Mouse (Mus musculus): ENCODE data around the gene Cdk14. TPM values are rescaled to one million over a fixed set of nuclear protein-coding genes. Genes with fewer than 3 reads are reported as not detected.
A peak's percentile ranks its signal among the peaks of the same experiment; 100 is the strongest.
"Not testable (repeated sequence)": the region's sequence is repeated elsewhere in the genome, so short reads cannot be mapped to it uniquely, and the experiment has no call there.

The Cdk14 gene
- polyA plus RNA-seq, 1 experiment from 2014 or later = 47.3 TPM

DNA sequence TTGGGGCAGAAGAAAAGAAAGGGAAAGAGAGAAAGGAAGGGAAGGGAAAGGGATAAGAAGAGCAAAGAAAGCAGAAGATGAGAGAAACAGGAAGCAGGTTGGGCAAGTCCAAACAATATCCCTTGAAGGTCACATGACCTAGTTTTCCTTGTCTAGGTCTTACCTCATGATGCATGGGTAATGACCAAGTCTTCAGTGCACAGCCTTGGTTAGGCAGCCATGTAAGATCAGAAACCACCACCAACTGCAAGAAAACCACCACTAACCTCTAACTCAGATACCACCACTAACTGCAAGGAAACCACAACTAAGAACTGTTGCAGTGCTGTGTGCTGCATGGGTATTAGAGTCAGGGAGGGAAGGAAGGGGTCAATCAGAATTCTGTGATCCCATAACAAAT lies 176.5 kb downstream of the Cdk14 start:
- Histone ChIP-seq H3K27me3 (replicated peaks; ENCODE audit: control insufficient read depth, insufficient read depth, low read length) (no peaks in the 10 kb centered on the region), H3K36me3 (ENCODE audit: control insufficient read depth, insufficient read depth, low read length) (peaks cover 2% of the 10 kb centered on the region; the same call in 1 of the 2 replicates), H3K9ac (ENCODE audit: low read depth, low read length) (no peak overlapping the region), H3K4me1 (ENCODE audit: control insufficient read depth, insufficient read depth, low read depth, low read length) (no peaks in the 10 kb centered on the region), H3K9me3 (ENCODE audit: control insufficient read depth, low read length) (no peaks in the 10 kb centered on the region), H3K4me3 (ENCODE audit: low read length) (no peak overlapping the region), H3K27ac (ENCODE audit: low read depth, low read length) (no peak overlapping the region), H3K4me2 (ENCODE audit: low read length) (no peak overlapping the region)
- no peak for ATAC-seq

DNA sequence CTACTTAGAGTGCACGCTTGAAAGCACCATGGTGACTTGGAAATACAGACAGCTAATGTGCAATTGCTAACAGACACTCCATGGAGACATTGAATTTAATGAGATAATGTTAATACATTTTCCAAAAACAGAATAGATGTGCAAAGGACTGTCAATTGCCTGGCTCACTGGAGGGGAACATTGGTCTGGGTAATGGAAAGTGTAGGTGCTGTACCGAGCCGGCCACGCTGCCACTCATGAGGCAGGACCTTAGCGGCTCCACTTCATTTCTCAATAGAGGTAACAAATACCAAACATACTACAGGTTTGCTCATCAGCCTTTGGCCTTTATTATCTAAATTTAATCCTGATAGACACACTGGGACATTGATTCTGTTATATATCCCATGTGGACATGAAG lies 177.4 kb downstream of the Cdk14 start:
- Histone ChIP-seq H3K4me1 (ENCODE audit: control insufficient read depth, insufficient read depth, low read depth, low read length) (no peaks in the 10 kb centered on the region), H3K9ac (ENCODE audit: low read depth, low read length) (no peak overlapping the region), H3K9me3 (ENCODE audit: control insufficient read depth, low read length) (no peaks in the 10 kb centered on the region), H3K4me2 (ENCODE audit: low read length) (no peak overlapping the region), H3K36me3 (ENCODE audit: control insufficient read depth, insufficient read depth, low read length) (no peaks in the 10 kb centered on the region), H3K27ac (ENCODE audit: low read depth, low read length) (no peak overlapping the region), H3K4me3 (ENCODE audit: low read length) (no peak overlapping the region), H3K27me3 (replicated peaks; ENCODE audit: control insufficient read depth, insufficient read depth, low read length) (no peaks in the 10 kb centered on the region)
- 65% methylated on average over 5 of the region's 5 CpGs for WGBS
- no peak for ATAC-seq

- no peaks in the 10 kb centered on the region for H3K27me3 ChIP-seq (replicated peaks; ENCODE audit: control insufficient read depth, insufficient read depth, low read length)
- H3K27ac ChIP-seq (ENCODE audit: low read depth, low read length) = no peak overlapping the region
- ATAC-seq = no peak
- no peak overlapping the region for H3K4me2 ChIP-seq (ENCODE audit: low read length)
- 68% methylated on average over 6 of the region's 6 CpGs for WGBS
- H3K9ac ChIP-seq (ENCODE audit: low read depth, low read length) = no peak overlapping the region
- no peaks in the 10 kb centered on the region for H3K4me1 ChIP-seq (ENCODE audit: control insufficient read depth, insufficient read depth, low read depth, low read length)
- H3K4me3 ChIP-seq (ENCODE audit: low read length) = no peak overlapping the region
- H3K36me3 ChIP-seq (ENCODE audit: control insufficient read depth, insufficient read depth, low read length) = peaks cover 5% of the 10 kb centered on the region; the same call in 1 of the 2 replicates
- peaks cover 5% of the 10 kb centered on the region; the same call in 1 of the 2 replicates for H3K9me3 ChIP-seq (ENCODE audit: control insufficient read depth, low read length)
Observed at GRCm38 (mm10) chr5:5241088-5241487, 179.0 kb downstream of the Cdk14 start.

DNA sequence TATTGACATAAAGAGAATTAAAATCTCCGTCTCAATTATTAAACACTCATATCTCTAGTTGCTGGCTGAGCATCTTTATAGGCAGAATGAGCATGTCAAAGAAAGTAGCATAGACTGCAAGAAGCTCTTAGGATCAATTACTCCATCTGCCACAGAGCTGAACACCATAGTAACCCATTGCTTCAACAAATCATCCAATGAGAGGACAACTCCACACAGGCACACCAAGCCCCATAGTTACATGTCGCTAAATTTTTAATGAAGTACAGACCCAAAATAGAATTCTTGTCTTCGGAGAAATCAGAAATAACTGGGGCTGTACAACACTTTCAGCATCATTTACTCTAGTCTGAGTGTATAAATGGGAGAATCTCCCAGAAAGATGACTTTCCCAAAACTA lies 180.0 kb downstream of the Cdk14 start:
- Histone ChIP-seq H3K4me1 (ENCODE audit: control insufficient read depth, insufficient read depth, low read depth, low read length) (no peaks in the 10 kb centered on the region), H3K9me3 (ENCODE audit: control insufficient read depth, low read length) (peaks cover 5% of the 10 kb centered on the region; the same call in 1 of the 2 replicates), H3K9ac (ENCODE audit: low read depth, low read length) (no peak overlapping the region), H3K36me3 (ENCODE audit: control insufficient read depth, insufficient read depth, low read length) (peaks cover 5% of the 10 kb centered on the region; the same call in 1 of the 2 replicates), H3K27me3 (replicated peaks; ENCODE audit: control insufficient read depth, insufficient read depth, low read length) (no peaks in the 10 kb centered on the region), H3K4me3 (ENCODE audit: low read length) (no peak overlapping the region), H3K4me2 (ENCODE audit: low read length) (no peak overlapping the region), H3K27ac (ENCODE audit: low read depth, low read length) (no peak overlapping the region)
- WGBS = 83% methylated on average over 3 of the region's 3 CpGs
- ATAC-seq = peak; percentile 24; the same call in 1 of the 2 replicates

DNA sequence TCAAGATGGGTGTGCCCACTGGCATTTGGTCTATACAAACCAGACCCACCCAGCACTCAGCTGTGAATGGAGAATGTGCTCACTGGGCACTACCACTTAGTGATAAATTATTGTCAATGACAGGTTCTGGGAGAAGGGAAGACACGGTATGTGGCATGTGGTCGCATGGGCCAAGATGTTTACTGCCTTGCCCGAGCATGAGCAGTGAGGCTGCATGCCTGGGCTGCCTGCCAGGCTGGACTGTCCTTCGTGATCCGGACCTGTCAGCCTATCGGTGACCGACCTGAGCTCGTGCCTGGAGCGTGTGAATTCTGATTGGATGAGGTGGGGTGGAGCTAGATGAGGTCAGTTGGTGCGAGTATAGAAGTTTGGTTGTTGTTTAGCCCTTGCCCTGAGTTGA lies 185.2 kb downstream of the Cdk14 start:
- not testable (repeated sequence) for H3K4me1 ChIP-seq (ENCODE audit: control insufficient read depth, insufficient read depth, low read depth, low read length); H3K27ac ChIP-seq (ENCODE audit: low read depth, low read length); H3K4me2 ChIP-seq (ENCODE audit: low read length); H3K4me3 ChIP-seq (ENCODE audit: low read length); ATAC-seq; H3K27me3 ChIP-seq (replicated peaks; ENCODE audit: control insufficient read depth, insufficient read depth, low read length); H3K9me3 ChIP-seq (ENCODE audit: control insufficient read depth, low read length); H3K36me3 ChIP-seq (ENCODE audit: control insufficient read depth, insufficient read depth, low read length); H3K9ac ChIP-seq (ENCODE audit: low read depth, low read length)
- 91% methylated on average over 10 of the region's 10 CpGs for WGBS

DNA sequence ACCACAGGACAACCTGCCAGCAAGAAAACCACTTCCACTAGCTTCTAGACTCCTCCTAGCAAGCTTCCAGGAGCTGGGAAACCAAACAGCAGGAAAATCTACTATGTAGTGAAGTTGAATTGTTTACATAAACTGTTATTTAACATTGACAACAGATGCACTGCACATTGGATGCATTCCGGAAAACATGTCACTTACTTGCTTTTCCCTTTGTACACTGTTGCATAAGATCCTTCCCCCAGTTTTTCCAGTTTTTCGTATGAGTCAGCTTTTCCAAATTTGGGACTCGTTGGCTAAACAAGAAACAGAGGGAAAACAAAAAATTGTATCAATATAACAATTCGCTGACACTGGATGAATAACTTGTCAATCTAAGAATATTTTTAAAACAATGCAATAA lies 193.1 kb downstream of the Cdk14 start:
- 93% methylated on average over 4 of the region's 4 CpGs for WGBS
- H3K27ac ChIP-seq (ENCODE audit: low read depth, low read length) = no peak overlapping the region
- H3K9ac ChIP-seq (ENCODE audit: low read depth, low read length) = no peak overlapping the region

DNA sequence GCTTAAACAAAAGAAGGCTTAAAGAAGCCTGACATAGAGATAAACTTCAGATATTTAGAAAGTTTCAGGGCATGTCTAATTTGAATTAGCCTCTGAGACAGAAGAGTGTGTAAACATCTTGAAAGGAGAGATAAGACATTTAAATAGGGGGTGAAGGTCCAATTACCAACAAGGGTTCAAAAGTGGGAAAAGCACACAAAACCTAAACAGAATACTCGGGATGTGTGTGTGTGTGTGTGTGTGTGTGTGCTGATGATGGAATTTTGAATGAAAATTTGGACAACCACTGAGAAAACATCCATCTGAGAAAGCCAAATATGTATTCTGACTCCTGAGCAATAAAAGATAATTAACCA lies 208.4 kb downstream of the Cdk14 start:
- H3K4me2 ChIP-seq (ENCODE audit: low read length) = no peak overlapping the region
- H3K4me1 ChIP-seq (ENCODE audit: control insufficient read depth, insufficient read depth, low read depth, low read length) = no peaks in the 10 kb centered on the region
- H3K4me3 ChIP-seq (ENCODE audit: low read length) = no peak overlapping the region
- no peak overlapping the region for H3K9ac ChIP-seq (ENCODE audit: low read depth, low read length)
- H3K27ac ChIP-seq (ENCODE audit: low read depth, low read length) = no peak overlapping the region
- no peaks in the 10 kb centered on the region for H3K36me3 ChIP-seq (ENCODE audit: control insufficient read depth, insufficient read depth, low read length)
- 78% methylated on average over 1 of the region's 1 CpGs for WGBS
- H3K27me3 ChIP-seq (replicated peaks; ENCODE audit: control insufficient read depth, insufficient read depth, low read length) = no peaks in the 10 kb centered on the region
- no peak for ATAC-seq
- no peaks in the 10 kb centered on the region for H3K9me3 ChIP-seq (ENCODE audit: control insufficient read depth, low read length)

More for the DNA sequence above, 193.1 kb downstream of the Cdk14 start:
- Histone ChIP-seq H3K9me3 (ENCODE audit: control insufficient read depth, low read length) (no peaks in the 10 kb centered on the region), H3K27me3 (replicated peaks; ENCODE audit: control insufficient read depth, insufficient read depth, low read length) (no peaks in the 10 kb centered on the region), H3K4me3 (ENCODE audit: low read length) (no peak overlapping the region), H3K4me1 (ENCODE audit: control insufficient read depth, insufficient read depth, low read depth, low read length) (no peaks in the 10 kb centered on the region), H3K4me2 (ENCODE audit: low read length) (no peak overlapping the region), H3K36me3 (ENCODE audit: control insufficient read depth, insufficient read depth, low read length) (no peaks in the 10 kb centered on the region)
- no peak for ATAC-seq

- H3K9ac ChIP-seq (ENCODE audit: low read depth, low read length) = no peak overlapping the region
- no peak for ATAC-seq
- 59% methylated on average over 7 of the region's 7 CpGs for WGBS
Observed at GRCm38 (mm10) chr5:5211034-5211779, 208.9 kb downstream of the Cdk14 start.

DNA sequence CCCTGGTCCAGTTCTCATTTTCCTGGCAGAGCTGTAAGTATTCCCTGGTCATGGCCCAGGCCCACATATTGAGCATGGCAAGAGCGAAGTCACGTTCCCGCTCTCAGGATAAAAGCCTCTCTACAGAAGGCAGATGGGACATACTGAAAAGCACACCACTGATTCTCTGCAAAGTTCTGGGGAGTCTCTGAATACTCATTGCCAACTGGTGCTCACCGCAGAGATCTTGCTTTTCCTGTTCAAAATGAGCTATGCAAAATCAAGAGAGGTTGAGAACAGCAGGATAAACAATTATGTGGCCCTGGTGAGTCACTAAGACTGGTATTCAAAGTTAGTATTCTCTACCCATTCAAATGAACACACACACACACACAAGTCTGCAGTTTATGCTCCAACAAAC lies 212.1 kb downstream of the Cdk14 start:
- H3K36me3 ChIP-seq (ENCODE audit: control insufficient read depth, insufficient read depth, low read length) = no peaks in the 10 kb centered on the region
- no peak overlapping the region for H3K4me2 ChIP-seq (ENCODE audit: low read length)
- H3K9ac ChIP-seq (ENCODE audit: low read depth, low read length) = no peak overlapping the region
- no peaks in the 10 kb centered on the region for H3K27me3 ChIP-seq (replicated peaks; ENCODE audit: control insufficient read depth, insufficient read depth, low read length)
- H3K4me1 ChIP-seq (ENCODE audit: control insufficient read depth, insufficient read depth, low read depth, low read length) = peaks cover 2% of the 10 kb centered on the region; the same call in 1 of the 2 replicates
- WGBS = 80% methylated on average over 4 of the region's 4 CpGs
- no peak overlapping the region for H3K27ac ChIP-seq (ENCODE audit: low read depth, low read length)
- no peaks in the 10 kb centered on the region for H3K9me3 ChIP-seq (ENCODE audit: control insufficient read depth, low read length)
- no peak overlapping the region for H3K4me3 ChIP-seq (ENCODE audit: low read length)
- no peak for ATAC-seq

More at GRCm38 (mm10) chr5:5211034-5211779, 208.9 kb downstream of the Cdk14 start:
- Histone ChIP-seq H3K9me3 (ENCODE audit: control insufficient read depth, low read length) (no peaks in the 10 kb centered on the region), H3K36me3 (ENCODE audit: control insufficient read depth, insufficient read depth, low read length) (no peaks in the 10 kb centered on the region), H3K4me3 (ENCODE audit: low read length) (no peak overlapping the region), H3K27me3 (replicated peaks; ENCODE audit: control insufficient read depth, insufficient read depth, low read length) (no peaks in the 10 kb centered on the region), H3K4me1 (ENCODE audit: control insufficient read depth, insufficient read depth, low read depth, low read length) (no peaks in the 10 kb centered on the region; the same call in 1 of the 2 replicates), H3K4me2 (ENCODE audit: low read length) (no peak overlapping the region), H3K27ac (ENCODE audit: low read depth, low read length) (no peak overlapping the region)
